Mouse (Mus musculus) frontal cortex, postnatal 25 days (tissue): ENCODE data around the gene Alk.

Experiments
- DNase-seq, 2 experiments: peaks; one replicate each; pipeline ENCODE4 v3.0.0; 2022; ENCODE audit warnings: low spot score in 2 of 2

The Alk gene

DNA sequence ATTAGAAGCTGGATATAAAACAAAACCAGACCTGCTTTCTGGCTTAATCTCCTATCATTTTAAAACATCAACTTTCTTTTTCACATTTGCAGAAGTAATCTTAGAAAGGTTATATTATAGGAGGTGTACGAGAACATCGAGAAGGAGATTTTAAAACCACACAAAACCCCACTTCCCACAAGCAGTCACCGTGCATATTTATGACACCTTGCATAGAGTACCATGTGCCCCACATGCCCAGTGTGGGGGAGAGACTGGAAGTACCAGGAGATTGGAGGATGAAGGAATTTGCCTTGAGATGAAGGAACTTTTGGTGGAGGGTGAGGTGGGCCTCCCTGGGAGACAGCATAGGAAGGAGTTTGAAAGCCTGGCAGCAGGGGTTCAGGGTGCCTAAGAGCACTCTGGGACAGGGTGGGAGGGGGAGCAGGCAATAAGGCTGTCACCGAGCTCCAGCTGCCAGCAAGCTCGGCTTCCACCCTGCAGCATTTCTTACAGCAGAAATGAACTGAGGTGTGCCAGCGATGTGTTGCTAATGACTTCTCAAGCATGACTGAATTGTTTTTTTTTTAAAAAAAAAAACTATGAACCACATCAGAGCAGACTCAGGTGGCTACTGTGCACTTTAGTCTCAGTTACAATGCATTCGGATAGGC, 459.4 kb downstream of the Alk start:
- DNase-seq, result no peak

DNA sequence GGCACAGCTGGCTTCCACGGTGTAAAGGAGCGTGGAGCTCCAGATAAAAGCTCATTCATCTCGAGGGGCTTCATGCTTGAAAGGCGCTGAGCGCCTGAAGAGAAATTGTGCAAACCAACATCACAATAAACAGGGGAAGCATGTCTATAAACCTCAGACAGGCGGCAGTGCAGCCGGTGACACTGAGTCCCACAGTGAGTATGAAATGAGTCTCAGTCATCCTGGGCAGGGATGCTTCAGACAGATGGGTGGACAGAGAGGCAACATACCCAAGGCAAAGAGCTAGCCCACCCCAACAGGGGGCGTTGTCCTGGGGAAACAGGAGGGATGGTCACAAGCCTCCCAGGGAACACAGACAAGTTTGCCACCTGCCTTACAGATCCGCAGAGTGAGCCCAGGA, 460.0 kb downstream of the Alk start:
- DNase-seq, result no peak

DNA sequence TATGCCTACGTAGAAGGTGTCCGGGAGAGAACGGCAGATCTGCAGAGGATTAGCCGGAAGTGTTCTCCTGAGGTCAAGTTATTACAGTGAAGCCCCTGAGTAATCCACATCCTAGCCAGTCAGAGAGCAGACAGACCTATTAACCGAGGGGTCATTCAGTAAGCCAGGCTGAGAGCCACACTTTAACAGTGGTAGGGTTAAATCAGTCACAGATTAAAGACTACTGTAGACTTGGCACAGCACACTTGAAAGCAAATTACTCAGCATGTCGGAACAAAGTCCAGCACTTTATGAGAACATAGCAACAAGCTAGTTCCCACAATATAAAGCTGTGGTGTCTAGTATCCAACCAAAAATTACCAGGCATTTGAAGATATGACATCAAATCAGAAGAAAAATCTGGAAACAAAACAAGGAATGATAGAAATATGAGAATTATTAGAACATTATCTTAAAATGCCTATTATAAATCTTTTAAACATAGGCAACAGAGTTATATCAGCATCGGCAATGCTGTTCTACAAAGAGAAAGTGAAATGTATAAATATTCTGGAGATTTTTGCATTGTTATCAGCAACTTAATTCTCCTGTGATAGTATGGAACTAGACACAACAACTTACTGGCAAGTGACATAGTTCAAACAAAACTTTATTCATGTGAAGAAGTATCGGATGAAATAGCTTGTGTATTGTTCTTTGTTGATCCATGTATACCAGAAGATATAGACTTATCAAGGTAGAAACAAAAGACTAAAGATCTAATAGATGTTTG, 472.1 kb downstream of the Alk start:
- DNase-seq, result no peak

DNA sequence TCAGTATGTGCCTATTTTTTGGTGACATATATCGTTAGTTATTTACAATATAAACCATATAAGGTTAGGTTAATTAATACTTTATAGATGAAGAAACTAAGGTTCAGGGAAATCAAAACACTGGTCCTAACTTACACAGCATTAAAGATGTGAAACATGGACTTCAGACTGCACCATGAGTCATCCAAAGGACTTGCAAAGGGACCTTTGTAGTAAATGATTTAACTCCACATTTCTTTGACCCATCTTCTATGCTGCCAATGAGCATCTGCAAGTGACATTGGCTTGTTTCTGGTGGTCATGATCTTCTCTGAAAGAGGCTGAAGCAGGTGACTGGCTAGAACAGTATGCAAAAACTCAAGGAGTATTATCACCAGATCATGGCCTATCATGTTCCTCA, 482.8 kb downstream of the Alk start:
- DNase-seq, result no peak

DNA sequence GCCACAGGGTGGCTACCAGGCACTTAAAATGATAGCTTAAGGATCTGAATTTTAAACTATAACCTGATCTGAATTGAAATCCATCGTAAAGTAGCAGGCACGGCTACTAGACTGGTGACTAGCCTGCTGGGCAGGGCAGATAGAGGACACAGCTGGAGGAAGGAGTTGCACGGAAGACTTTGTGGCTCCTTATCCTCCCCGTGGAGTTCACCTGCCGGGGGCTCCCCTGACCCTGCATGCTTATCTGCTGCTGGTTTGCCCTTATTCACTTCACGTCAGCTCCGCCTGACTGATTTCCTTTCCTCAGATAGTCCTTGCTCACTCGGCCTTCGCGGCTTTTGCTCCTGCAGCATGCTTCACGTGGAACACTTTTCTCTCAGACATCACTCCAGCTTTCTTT, 484.1 kb downstream of the Alk start:
- DNase-seq, result no peak

DNA sequence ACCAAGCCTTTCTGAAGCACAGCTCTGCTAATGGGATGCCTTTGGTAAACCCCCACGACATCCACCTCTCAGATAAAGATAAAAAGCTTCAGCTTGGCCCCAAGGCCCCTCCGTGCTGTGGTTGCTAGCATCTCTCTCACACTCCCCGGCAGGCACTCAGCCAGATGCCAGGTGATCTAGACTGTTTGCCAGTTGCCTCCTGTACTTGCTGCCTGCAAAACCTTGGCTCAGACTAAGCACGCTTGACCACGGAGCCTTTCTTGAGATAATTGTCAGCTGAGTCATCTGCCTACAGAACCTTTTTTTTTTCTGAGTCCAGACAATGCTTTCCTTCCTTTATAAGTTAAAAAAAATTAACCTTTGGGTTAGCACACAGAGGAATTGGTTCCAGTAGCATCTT, 486.1 kb downstream of the Alk start:
- DNase-seq, result no peak

DNA sequence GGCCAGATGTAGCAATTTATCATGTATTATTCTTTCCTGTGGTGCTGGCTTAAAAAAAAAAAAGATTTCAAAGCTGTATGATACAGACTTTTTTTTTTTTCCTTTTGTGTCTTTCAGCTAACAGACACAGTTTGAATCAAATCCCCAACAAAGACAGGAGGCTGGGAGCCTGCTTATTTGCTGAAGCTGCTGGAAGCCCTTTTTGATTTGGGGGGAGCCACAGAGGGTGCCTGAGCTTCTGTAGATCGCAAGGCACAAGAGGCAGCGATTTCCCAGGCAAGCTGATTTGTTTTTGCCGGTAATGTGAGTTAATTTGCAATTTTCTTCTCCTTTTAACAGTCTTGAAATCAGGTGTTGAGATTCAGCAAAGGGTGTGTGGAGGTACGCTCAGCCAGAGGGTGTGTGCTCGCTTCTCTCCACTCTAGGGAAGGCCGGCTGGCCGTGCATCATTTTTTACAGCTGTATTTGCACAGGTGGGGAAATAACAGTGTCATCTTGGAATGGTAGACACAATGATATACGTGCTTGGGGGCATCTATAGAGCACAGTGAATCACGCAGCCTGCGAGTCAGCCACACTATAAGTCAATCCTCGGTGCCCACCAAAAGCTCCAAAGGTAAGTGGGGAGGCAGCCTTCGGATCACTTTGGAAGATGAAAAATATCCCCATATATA, 489.0 kb downstream of the Alk start:
- DNase-seq, result no peak

DNA sequence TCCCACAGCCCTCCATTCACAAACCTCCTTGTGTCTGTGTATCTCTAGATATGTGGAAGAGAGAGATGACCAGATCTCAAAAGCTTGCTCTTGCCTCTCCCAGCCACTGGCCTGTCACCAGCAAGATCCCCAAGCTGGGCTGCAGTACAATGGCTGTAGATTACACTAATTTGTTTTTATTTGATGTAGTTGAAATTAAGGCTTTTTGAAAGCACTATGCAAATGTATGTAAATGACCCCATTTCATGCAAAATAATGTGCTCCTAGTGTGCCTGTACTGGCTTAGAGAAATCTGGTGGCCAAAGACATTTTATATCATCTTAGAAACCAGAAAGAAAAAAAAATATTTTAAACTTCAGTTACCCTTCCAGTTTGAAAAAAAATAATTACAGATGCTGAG, 492.4 kb downstream of the Alk start:
- no peak for DNase-seq

DNA sequence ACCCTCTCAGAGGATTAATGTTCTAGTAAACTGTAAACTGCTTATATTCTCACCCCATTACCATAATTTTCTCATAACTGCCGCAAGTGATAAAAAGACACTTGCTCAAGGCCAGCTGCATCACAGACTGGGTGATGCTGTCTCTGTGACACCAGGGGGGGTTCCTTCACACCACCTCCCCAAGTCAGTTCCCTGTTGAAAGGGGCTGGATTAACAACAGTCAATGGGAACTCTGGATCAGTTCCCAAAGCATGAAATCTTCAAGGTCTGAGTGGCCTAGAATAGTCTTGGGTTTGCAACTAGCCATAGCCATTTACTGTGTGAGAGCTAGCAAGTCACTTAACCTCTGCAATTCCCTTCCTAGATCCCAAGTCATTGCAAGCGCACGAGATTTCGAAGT, 492.9 kb downstream of the Alk start:
- DNase-seq, result no peak

DNA sequence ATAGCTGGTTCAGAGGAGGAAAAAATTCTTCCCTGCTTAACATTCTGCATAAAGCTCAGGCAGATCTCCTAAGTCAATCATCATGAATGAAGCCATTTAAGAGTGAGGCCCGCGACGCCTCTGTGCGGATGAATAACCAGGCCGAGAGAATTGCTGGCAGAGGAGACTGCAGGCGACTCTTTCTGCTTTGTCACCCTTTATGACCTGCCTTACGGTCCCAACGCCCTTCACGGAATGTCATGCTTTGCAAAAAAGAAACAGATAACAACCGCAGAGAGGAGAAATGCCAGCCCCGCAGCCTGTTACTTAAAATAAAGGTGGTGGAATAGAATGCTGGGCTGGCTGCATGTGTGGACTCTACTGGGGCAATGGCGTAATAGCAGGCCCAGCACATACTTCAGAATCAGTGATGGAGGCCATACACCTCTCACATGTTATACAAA, 517.1 kb downstream of the Alk start:
- DNase-seq, result no peak

DNA sequence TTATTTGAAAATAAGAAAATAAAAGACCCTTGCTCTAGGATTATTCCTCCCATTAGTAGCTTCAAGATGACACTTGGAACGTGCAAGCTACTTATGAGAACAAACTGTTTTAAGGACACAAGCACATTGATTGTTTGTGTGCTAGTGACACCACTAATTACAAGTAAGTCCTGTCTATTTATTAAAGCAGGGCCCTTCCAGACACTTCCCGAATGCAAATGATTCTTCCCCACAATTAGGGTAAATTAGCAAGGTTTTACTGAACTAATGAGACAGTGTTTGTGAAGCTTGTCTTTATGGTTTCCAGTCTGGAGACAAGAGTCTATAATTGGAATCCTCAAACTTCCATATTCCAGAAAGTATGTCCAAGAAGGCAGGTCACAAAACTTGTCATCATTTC, 523.0 kb downstream of the Alk start:
- DNase-seq, result no peak

DNA sequence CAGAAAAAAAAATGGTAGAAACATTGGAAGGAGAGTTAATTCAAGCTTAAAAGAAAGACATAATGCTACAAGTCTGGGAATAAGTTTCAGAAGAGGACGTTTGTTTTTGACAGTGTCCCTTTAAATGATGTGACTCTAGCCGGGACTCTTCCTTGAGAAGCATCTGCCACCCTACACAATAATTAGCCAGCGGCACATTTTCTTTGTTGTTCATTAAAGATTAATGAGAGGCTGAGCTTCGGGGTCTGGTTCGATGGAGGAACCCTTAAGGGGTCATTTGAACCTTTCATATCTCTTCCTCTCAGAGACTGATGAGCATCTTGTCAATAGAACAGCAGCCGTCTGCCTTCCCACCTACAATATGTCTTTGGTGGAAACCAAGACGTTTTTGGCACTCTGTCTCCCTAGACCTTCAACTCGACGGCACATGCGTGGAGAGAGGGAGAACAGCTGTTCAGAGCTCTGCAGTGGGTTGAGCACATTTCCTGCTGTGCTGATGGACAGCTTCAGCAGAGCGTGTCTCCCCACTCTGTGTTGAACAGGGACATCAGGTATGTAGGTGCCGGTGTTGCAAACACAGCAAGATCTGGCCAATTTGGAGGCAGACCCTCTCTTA, 528.0 kb downstream of the Alk start:
- DNase-seq, result no peak

DNA sequence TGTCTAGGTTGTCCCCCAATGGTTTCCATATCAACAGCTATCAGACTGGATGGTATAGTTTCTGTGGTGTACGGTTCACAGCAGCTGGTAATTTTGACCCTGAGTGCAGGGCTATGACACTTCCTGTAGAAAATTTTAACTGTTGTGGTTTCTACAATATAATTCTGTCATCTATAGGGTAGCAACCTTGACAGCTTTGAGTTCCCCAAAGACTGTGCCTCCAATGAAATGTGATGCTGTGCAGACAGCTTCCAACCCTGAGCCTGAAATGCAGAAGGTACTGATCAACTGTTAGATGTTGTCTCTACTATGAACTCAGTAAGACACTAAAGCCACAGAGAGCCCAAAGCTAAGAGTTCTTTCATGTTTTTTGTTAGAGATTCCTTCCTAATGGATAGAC, 532.6 kb downstream of the Alk start:
- no peak for DNase-seq

DNA sequence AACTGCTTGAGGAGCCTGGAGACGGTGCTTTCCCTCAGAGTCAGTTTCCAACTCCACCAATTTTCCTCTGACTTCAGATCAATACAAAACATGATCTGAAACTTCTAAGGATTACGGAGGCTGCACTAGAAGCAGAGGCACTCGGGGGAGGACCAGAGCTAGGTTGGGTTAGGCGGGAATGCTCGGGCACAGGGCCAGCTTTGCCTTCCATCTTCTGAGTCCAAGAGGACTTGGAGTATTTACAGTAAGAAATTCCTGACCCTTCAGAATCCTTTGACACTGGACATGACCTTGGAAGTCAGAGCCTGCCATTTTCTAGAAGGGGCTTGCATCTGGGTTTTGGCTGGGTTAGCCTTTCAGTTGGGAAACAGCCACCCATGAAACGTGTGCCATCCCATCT, 536.3 kb downstream of the Alk start:
- no peak for DNase-seq

DNA sequence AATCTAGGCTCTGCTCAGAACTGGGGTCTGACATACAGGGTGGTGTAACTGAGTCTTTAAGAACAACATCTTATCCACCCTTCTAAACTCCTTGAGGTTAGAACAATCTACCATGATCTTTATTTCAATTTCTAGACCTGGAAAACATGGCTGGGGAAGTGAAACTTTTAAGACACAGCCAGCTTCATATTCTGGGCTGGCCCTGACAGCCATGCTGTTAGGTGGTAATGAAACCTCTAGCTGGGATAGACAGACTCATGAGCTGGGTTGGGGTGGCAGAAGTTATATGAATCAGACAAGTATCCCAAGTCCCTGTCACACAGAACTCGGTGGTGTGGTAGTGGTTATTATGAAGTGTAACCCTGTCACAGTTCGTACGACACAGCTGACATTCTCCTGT, 541.4 kb downstream of the Alk start:
- no peak for DNase-seq

DNA sequence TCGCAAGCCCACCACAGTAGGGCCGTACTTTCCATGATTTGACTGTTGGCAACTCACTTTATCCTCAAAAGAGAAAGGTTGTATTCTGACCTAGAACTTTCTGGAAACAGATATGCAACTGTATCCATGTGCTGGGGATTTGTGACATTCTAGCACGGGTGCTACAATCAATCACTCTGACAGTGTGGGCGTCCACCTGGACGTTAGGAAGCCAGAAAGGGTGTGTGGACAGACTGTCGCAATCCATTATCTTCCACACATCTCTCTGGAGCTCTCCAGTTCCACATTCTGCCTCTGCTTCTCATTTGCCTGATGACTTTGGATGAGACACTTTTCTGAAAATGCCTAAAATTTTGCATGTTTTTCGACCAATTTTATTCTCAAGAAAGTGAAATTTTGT, 545.1 kb downstream of the Alk start:
- no peak for DNase-seq

DNA sequence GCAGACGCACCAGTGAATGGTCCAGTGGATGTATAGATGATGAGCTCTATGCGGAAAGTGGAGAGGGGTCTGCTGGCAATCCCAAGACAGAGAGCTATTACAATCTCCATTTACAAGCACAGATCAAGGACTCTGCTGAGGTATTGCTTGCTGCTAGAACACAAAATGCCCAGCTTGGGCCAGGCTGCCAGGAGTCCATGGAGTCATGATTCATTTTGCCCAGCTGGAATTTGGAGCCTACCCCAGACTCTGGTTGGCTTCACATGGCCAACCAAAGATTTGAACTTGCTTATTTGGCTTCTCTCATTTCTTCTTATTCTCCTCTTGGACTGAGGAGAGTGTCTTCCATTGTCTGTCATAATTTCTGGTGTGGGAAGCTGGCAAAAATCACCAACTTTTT, 558.8 kb downstream of the Alk start:
- DNase-seq, result no peak

DNA sequence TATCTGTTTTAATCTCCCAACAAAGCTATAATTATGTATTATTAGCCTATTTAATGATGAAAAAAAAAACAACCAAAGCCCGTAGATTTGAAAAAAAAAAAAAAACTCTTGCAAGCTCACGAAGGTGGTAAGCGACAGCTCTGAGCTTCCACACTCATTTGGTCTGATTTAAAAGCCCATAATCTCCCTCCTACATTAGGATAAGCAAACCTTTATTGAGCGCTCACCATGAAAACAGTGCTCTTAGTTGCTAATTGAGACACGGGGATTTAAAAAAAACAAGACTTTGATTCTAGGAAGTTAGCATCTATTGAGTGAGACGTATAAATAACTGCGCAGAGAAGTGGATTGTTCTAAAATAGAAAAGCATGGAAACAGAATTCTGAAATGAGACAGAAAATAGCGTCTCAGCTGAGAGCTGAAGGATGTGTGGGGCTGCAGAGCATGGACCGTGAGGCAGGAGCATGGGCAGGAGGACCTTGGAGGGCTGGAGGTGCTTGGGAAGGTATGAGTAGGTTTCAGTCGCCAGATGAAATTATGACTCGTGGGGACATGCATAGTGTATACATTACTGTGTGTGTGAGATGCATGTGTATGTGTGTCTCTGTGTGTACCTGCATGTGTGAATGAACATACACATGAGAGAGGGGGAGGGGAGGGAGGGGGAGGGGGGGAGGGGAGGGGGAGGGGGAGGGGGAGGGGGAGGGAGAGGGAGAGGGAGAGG, 560.6 kb downstream of the Alk start:
- DNase-seq, result no peak

DNA sequence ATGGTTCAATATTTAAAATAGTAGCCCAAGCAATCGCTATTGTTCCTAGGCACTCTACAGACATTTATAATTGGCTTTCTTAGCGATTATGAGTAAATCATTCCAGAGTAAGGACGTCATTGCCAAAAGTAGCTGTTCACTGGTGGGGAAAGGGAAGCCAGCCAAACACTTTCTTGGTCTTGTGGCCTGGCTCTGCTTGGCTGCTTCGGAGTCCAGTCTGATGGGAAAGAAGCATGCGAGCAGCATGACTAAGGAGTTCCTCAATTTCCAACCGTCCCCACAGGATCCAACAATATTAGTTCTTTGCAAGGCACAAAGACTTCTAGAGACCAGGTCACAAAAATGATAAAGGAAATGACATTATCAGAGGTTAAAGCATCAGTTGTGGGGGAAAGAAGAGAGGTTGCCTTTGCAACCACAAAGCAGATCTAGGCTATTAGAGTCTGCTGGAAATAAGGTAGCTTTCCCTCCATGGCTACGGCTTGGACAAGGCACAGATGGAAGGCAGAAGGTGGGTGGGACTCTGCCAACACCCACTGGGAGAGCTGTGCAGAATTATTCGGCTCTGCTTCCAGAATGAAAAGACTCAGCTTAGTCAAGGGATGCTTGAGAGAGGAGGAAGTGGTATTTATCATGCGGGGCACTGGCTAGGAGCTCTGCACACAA, 561.3 kb downstream of the Alk start:
- peak; percentile 43 to 55 for DNase-seq

DNA sequence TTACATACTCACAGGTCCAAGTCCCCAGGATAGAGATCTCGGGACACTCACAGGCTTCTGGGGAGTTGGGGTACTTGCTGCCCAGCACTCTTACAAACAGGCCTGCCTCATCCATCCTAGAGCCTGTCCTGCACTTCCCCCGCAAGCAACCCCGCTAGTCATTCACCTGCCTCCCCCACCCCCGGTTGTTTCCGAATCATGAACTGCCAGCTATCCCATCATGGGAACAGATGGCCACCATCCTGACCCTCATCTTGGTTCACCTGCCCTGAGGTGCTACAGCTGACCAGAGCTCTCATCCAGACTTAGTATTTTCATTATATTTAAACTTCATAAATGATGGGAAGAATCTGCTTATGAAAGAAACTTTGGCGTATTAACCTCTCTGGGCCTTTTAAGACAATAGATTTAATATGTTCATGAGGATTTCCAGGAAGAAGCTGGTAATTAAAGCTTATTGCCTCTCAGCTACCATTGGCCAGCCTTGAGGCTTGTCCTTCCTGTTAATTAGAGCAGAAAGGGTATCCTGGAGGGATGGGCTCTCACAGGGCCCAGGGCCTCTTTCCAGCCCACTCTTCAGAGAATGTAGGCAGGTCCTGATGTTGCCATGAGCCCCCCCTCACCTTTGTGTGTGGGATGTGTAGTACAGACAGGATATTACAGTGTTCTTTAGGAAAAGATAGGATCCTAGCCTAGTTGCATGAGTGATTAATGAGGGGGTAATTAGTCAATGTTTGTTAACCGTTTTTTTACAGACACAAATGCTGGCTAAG, 565.1 kb downstream of the Alk start:
- no peak for DNase-seq

DNA sequence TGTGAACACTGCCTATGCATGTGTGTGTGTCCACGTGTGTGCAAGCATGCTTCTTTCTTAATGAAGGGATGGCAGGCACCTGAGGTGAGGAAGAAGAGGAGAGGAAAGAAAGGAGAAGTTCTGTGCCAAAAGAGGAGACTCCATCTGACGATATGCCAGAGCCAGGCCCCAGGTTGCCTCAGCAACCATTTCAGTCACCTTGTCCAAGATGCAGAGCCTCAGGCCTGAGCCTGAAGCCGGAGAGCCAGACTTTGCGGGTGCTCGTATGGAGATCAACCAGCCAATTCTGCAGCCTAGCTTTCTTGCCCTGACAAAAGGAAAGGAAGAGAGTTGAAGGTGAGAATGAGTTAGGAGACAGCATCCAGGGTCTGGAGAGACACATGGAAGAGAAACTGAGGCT, 566.1 kb downstream of the Alk start:
- DNase-seq, result no peak
